Mouse (Mus musculus) left cerebral cortex, adult 2 months (tissue): ENCODE results near the gene Vmn1r56. TPM values are rescaled to one million over a fixed set of nuclear protein-coding genes. Genes with fewer than 3 reads are reported as not detected.
"Not testable (repeated sequence)": the region's sequence is repeated elsewhere in the genome, so short reads cannot be mapped to it uniquely, and the experiment has no call there.

Experiments
- DNase-seq, 2 experiments: peaks; one replicate each; pipeline ENCODE4 v3.0.0; 2021 to 2022; ENCODE audit warnings: low spot score in 2 of 2, mixed read lengths in 1 of 2; ENCODE audit errors: extremely low spot score in 1 of 2
- H3K27ac ChIP-seq: fragments of 200-600 bp; 2 replicates; pipeline ENCODE4 v1.8.1; 2022
- H3K4me3 ChIP-seq: fragments of 200-600 bp; 2 replicates; pipeline ENCODE4 v1.8.1; 2022
- intact Hi-C: fragments of 180-260 bp; cut with DNase I; formaldehyde crosslinking; loops from one replicate; pipeline ENCODE4 v1.15.1; 2025
- long read RNA-seq, 2 experiments: library from polyadenylated mRNA; stranded (forward); transcript quantifications; one replicate each; pipeline ENCODE4 v2.0.0; 2021; ENCODE audit warnings: borderline mapping rate in 2 of 2
- total RNA-seq, 2 experiments: library from RNA; stranded (reverse); gene quantifications; 2 replicates each; pipeline ENCODE4 v1.2.3; 2021

Vmn1r56 gene
- total RNA-seq = not detected
- long read RNA-seq, experiment 1 = 0 reads
- long read RNA-seq, experiment 2 = 0 reads

- H3K27ac ChIP-seq, DNase-seq, intact Hi-C loops, H3K4me3 ChIP-seq: not testable (repeated sequence)
Observed at GRCm38 (mm10) chr7:5196647-5197046, at the start of gene Vmn1r56. Vmn1r56 (minus strand) TSS chr7:5196747.

- DNase-seq, H3K4me3 ChIP-seq, intact Hi-C loops, H3K27ac ChIP-seq: not testable (repeated sequence)
Observed at GRCm38 (mm10) chr7:5218193-5218592, 21.6 kb upstream of the Vmn1r56 start, which contains the start of gene Vmn1r57. Vmn1r57 (plus strand) TSS chr7:5218493.

GRCm38 (mm10) chr7:5149570-5149969, 47.0 kb downstream of the Vmn1r56 start, which contains the start of gene Vmn1r55:
Vmn1r55 (minus strand) TSS chr7:5149670.
- DNase-seq, H3K4me3 ChIP-seq, H3K27ac ChIP-seq, intact Hi-C loops: not testable (repeated sequence)

Other genes with a start within 250 kb of the Vmn1r56 start
- under 1 TPM in 1 of 2 experiments, not detected in 1; 0.91 TPM for gene Sbk2, start 232.3 kb downstream of the Vmn1r56 start, total RNA-seq
- gene Sbk3, start 225.6 kb downstream of the Vmn1r56 start, total RNA-seq = 1 to 10 TPM; 1.1 to 1.5 TPM
- gene Zfp579, start 200.6 kb downstream of the Vmn1r56 start, total RNA-seq = 10 to 100 TPM; 28.9 to 33.0 TPM
- gene Zfp524, start 182.3 kb downstream of the Vmn1r56 start, total RNA-seq = 1 to 10 TPM; 6.3 to 6.5 TPM
- gene Fiz1, start 182.1 kb downstream of the Vmn1r56 start, total RNA-seq = 10 to 100 TPM; 24.1 to 26.3 TPM
- gene Gm44973, start 181.3 kb downstream of the Vmn1r56 start, total RNA-seq = not detected
- gene Zfp865, start 176.4 kb downstream of the Vmn1r56 start, total RNA-seq = 10 to 100 TPM; 36.3 to 40.3 TPM
- 10 to 100 TPM; 53.3 to 59.1 TPM for gene Ccdc106, start 176.2 kb downstream of the Vmn1r56 start, total RNA-seq
- not detected for gene 4632433K11Rik, start 162.6 kb downstream of the Vmn1r56 start, total RNA-seq
- 1 to 10 TPM; 4.2 to 5.5 TPM for gene Zfp784, start 158.3 kb downstream of the Vmn1r56 start, total RNA-seq
- 10 to 100 TPM; 30.5 to 32.5 TPM for gene Zfp580, start 145.2 kb downstream of the Vmn1r56 start, total RNA-seq
- gene U2af2, start 134.6 kb downstream of the Vmn1r56 start, total RNA-seq = 100 to 1,000 TPM; 183 to 187 TPM
- 100 to 1,000 TPM; 470 to 471 TPM for gene Epn1, start 116.5 kb downstream of the Vmn1r56 start, total RNA-seq
- gene Rfpl4, start 79.8 kb downstream of the Vmn1r56 start, total RNA-seq = not detected
- gene Rasl2-9, start 70.8 kb downstream of the Vmn1r56 start, total RNA-seq = under 1 TPM in 1 of 2 experiments, not detected in 1; 0.58 TPM
- gene Vmn1r55, start 47.1 kb downstream of the Vmn1r56 start, total RNA-seq = not detected
- gene Vmn1r57, start 21.7 kb upstream of the Vmn1r56 start, total RNA-seq = not detected
- not detected for gene Gm5065, start 153.8 kb upstream of the Vmn1r56 start, total RNA-seq
- not detected for gene Nlrp2, start 154.3 kb upstream of the Vmn1r56 start, total RNA-seq
- not detected for gene Vmn1r58, start 216.6 kb upstream of the Vmn1r56 start, total RNA-seq